Mouse (Mus musculus) liver, embryonic 13.5 days (tissue): ENCODE data around the gene Rsph3a. TPM values are rescaled to one million over a fixed set of nuclear protein-coding genes. Genes with fewer than 3 reads are reported as not detected.

Source experiments
- ATAC-seq: fragments of 200-750 bp; cut with Nextera tagmentation; 2 replicates; pipeline ENCODE4 v1.8.0; 2017; ENCODE audit warnings: low read depth, mild to moderate bottlenecking, moderate number of reproducible peaks, moderate library complexity
- DNase-seq: peaks from one replicate; pipeline ENCODE4 v3.0.0; 2022
- H3K27ac ChIP-seq: fragments of 300-500 bp; sonication (generic); 2 replicates; pipeline ENCODE4 v1.5.1; 2015; ENCODE audit warnings: moderate library complexity, mild to moderate bottlenecking, inconsistent platforms
- H3K27me3 ChIP-seq: fragments of 300-500 bp; sonication (generic); 2 replicates; pipeline ENCODE4 v1.6.1; 2015; ENCODE audit warnings: mild to moderate bottlenecking, inconsistent platforms
- H3K36me3 ChIP-seq: fragments of 300-500 bp; sonication (generic); 2 replicates; pipeline ENCODE4 v1.6.1; 2015; ENCODE audit warnings: mild to moderate bottlenecking, inconsistent platforms
- H3K4me1 ChIP-seq: fragments of 300-500 bp; sonication (generic); replicated peaks from 2 replicates; pipeline ENCODE4 v1.6.1; 2015; ENCODE audit warnings: inconsistent platforms
- H3K4me2 ChIP-seq: fragments of 300-500 bp; sonication (generic); 2 replicates; pipeline ENCODE4 v1.6.1; 2015; ENCODE audit warnings: inconsistent platforms, mild to moderate bottlenecking, moderate library complexity
- H3K4me3 ChIP-seq: fragments of 300-500 bp; sonication (generic); replicated peaks from 2 replicates; pipeline ENCODE4 v1.5.1; 2015; ENCODE audit warnings: mild to moderate bottlenecking, inconsistent platforms
- H3K9ac ChIP-seq: fragments of 300-500 bp; sonication (generic); 2 replicates; pipeline ENCODE4 v1.6.1; 2015; ENCODE audit warnings: mild to moderate bottlenecking, inconsistent platforms
- H3K9me3 ChIP-seq: fragments of 300-500 bp; sonication (generic); replicated peaks from 2 replicates; pipeline ENCODE4 v1.6.1; 2016; ENCODE audit warnings: inconsistent platforms
- WGBS: fragments of 180-500 bp; shearing (Covaris S2); methylation state at CpG from one replicate; pipeline ENCODE4 v1.1.7; 2015; ENCODE audit not compliant: insufficient replicate concordance; 5-methylcytosine and 5-hydroxymethylcytosine counted together
- polyA plus RNA-seq: library from polyadenylated mRNA; unstranded; fragments of >200 nt; fragmentation: Nextera tagmentation; extraction: Ambion mirVana; gene quantifications from 2 replicates; pipeline ENCODE4 v1.2.1, GENCODE M21; 2015

Gene Rsph3a
- polyA plus RNA-seq, 1 experiment from 2014 or later = 20.6 TPM

DNA sequence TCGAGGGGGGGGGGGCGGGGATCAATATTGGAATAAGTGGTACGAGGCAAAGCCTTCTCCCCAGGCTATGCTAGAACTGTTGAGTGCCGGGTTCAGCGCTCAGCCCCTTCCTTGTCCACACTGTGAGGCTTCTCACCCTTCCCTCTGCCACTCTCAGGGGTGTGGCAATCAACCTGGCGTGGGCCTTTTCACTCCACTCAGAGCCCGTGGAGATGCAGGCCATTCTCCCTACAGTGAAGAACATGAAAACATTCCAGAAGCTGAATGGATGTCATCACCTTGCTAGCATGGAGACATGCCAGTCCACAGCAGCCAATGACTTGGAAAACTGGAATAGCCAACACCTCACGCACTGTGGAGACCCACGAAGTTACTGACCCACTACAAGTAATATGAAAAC is 29.6 kb upstream of the Rsph3a start:
- Histone ChIP-seq H3K9me3 (no peaks in the 10 kb centered on the region; the same call in 1 of the 2 replicates), H3K27ac (no peak overlapping the region), H3K9ac (no peak overlapping the region), H3K4me1 (no peaks in the 10 kb centered on the region), H3K36me3 (no peaks in the 10 kb centered on the region), H3K4me3 (no peak overlapping the region), H3K4me2 (no peak overlapping the region), H3K27me3 (no peaks in the 10 kb centered on the region)
- ATAC-seq = no peak
- no peak for DNase-seq
- 64% methylated on average over 9 of the region's 9 CpGs for WGBS

DNA sequence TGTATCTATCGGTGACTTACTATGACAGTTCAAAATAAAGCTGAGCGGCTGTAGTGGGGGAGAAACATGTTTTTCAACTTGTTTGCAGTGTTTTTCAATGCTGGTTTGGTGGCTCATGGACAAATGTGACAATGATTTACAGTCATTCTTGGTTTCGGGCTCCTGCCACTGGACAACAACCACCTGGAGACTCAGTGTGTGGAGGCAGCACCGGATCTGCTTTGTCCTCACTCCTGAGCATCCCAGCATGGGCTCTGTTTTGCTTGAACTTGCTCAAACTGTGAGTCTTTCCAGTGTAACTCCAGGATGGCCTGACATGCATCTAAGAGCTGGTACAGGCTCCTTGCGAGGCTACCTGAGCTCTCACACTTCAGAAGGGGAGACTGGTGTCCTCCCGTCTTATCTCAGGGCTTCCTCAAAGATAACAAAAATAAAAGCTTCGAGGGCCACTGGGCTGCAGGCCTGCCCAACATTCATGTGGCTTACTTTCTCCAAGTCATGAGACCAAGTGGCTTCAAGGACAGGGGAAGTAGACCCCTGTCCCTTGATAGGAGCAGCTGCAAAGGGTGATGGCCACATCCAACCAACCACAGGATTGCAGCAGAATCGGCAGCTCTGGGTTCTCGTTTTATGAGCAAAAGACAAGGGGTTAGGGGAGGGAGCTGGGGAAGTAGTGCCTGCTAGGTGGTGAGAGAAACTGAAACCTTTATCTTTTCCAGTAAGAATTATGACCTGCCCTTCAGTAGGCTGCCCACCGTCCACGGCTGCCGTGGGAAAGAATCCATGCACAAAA is 28.4 kb upstream of the Rsph3a start:
- ATAC-seq (no peak), DNase-seq (no peak)
- Histone ChIP-seq H3K27ac (no peak overlapping the region), H3K36me3 (no peaks in the 10 kb centered on the region), H3K27me3 (no peaks in the 10 kb centered on the region), H3K9me3 (no peaks in the 10 kb centered on the region), H3K4me1 (no peaks in the 10 kb centered on the region), H3K9ac (no peak overlapping the region), H3K4me3 (no peak overlapping the region), H3K4me2 (no peak overlapping the region)
- WGBS = 39% methylated on average over 12 of the region's 12 CpGs

DNA sequence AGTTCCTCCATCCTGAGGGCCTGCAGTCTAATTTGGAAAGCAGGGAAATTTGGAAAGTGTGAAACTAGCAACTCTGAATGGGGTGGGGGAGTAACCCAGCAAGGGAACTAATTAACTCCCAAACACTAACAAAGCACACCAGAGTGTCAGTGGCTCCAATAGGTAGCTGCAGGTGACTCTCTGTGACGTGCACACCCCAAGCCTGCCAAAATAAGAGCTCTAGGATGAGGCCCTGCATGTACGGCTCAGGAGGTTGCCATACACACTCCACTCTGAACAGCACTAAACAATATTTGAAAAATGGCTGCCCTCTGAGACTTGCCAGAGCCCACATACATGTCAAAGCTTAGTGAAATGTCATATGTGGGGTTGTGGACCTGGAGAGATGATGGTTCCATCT is 27.1 kb upstream of the Rsph3a start:
- 69% methylated on average over 2 of the region's 2 CpGs for whole genome bisulfite sequencing
- H3K9ac ChIP-seq = no peak overlapping the region
- no peaks in the 10 kb centered on the region for H3K36me3 ChIP-seq
- H3K4me3 ChIP-seq = no peak overlapping the region
- H3K4me2 ChIP-seq = no peak overlapping the region
- H3K27ac ChIP-seq = no peak overlapping the region
- ATAC-seq = no peak
- no peaks in the 10 kb centered on the region for H3K27me3 ChIP-seq
- no peak for DNase-seq
- H3K4me1 ChIP-seq = no peaks in the 10 kb centered on the region
- H3K9me3 ChIP-seq = no peaks in the 10 kb centered on the region

GRCm38 (mm10) chr17:7919209-7919608 is 26.2 kb upstream of the Rsph3a start:
- H3K27me3 ChIP-seq = no peaks in the 10 kb centered on the region
- WGBS = 50% methylated on average over 2 of the region's 2 CpGs
- H3K9ac ChIP-seq = no peak overlapping the region
- H3K4me2 ChIP-seq = no peak overlapping the region
- H3K9me3 ChIP-seq = no peaks in the 10 kb centered on the region
- no peak overlapping the region for H3K4me3 ChIP-seq
- H3K27ac ChIP-seq = no peak overlapping the region
- ATAC-seq = no peak
- no peak for DNase-seq
- H3K4me1 ChIP-seq = no peaks in the 10 kb centered on the region
- no peaks in the 10 kb centered on the region for H3K36me3 ChIP-seq

- 65% methylated on average over 5 of the region's 5 CpGs for WGBS
- Histone ChIP-seq H3K27ac (no peak overlapping the region), H3K4me2 (no peak overlapping the region), H3K4me3 (no peak overlapping the region), H3K9ac (no peak overlapping the region), H3K9me3 (no peaks in the 10 kb centered on the region), H3K27me3 (no peaks in the 10 kb centered on the region), H3K36me3 (no peaks in the 10 kb centered on the region), H3K4me1 (0 out of 2 replicates have a peak, but pooled peaks cover 2% of the 10 kb centered on the region)
- DNase-seq (no peak), ATAC-seq (peak; percentile 64; the same call in 1 of the 2 replicates)
These were observed 22.9 kb upstream of the Rsph3a start for GRCm38 (mm10) chr17:7922564-7922963.

DNA sequence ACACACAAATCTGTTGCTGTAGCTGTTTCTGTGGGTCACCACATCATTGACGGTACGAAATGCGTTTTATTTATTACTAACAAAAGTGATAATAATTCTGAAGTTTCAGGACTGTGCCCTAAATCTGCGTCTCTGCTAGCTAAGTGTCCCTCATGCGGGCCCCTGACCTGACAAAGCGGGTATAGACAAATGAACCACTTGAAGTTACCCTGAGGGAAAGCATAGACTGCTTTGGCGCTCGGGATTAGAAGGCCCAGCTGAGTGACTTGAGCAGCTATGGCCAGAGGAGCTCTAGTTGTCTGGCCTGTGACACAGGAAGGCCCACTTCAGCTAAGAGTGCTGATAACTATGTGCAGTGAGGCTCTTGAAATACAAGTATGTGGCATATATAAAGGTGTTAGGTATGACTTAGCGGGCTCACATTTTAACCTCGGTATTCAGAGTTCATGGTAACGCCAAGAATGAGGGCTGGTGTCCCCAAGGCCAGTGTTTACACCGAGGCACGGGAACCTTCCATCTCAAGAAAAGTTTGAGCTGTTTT is 21.2 kb upstream of the Rsph3a start:
- ATAC-seq (no peak), DNase-seq (no peak)
- WGBS = 75% methylated on average over 13 of the region's 13 CpGs
- Histone ChIP-seq H3K27ac (no peak overlapping the region), H3K4me3 (no peak overlapping the region), H3K36me3 (no peaks in the 10 kb centered on the region), H3K9me3 (no peaks in the 10 kb centered on the region), H3K4me1 (0 out of 2 replicates have a peak, but pooled peaks cover 4% of the 10 kb centered on the region), H3K9ac (no peak overlapping the region), H3K4me2 (no peak overlapping the region), H3K27me3 (no peaks in the 10 kb centered on the region)

GRCm38 (mm10) chr17:7925413-7926160 is 19.8 kb upstream of the Rsph3a start, which contains the start of gene Tagap:
Tagap (plus strand) TSS chr17:7926000.
- DNase-seq (no peak), ATAC-seq (0 out of 2 replicates have a peak, but pooled peaks have one; percentile 43)
- WGBS = 34% methylated on average over 13 of the region's 13 CpGs
- no peak within 1 kb of the TSS for H3K27ac ChIP-seq
- 0 out of 2 replicates have a peak, but pooled peaks cover 4% of the 10 kb centered on the region for H3K4me1 ChIP-seq
- no peak within 1 kb of the TSS for H3K9ac ChIP-seq
- H3K9me3 ChIP-seq = no peaks in the 10 kb centered on the region
- 0 out of 2 replicates have a peak within 1 kb of the TSS, but pooled peaks have one; percentile 10 for H3K4me2 ChIP-seq
- H3K36me3 ChIP-seq = no peaks in the 10 kb centered on the region
- peak within 1 kb of the TSS; percentile 19 for H3K4me3 ChIP-seq
- H3K27me3 ChIP-seq = no peaks in the 10 kb centered on the region

DNA sequence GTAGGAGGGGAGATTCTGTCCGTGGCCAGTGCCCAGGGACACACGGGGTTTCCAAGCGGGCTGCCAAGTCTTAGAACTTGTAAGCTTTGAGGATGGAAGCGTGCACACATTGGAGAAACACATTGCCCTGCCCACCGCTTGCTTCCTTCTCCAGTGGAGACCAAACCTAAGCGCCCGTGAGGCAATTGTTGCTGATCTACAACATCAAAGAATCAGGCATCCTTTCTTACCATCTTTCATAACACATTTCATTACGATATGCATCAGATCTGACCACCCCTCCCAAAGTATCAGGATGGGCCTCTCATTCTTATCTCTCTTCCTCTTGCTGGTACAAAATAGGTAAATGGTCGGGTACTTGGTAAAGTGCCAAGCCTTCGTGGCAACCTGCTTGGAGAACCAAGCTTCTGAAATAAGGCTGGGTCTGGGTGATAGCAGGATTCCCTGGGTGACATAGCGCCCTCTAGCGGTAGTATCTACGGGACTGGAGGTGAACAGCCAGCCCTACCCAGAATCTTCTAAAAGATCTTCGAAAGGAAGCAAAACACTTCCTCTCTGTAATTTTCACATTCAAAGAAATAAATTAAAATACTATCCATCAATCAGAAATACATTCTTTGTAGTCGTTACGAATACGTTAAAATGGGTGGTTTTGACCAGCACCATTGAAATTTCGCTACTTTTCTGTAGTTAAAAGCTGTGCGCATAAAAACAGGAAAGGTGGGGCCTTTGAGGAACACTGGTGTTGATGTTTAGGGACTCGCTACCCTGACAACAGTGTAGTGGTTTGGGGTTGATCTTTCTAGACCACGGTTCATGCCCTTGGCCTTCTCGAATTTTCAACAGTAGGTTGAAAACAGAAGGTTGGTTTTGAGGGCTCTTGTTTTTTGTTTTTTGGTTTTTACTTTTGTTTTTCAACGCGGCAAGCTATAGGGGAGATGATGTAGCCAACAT is 17.6 kb upstream of the Rsph3a start:
- Histone ChIP-seq H3K9ac (no peak overlapping the region), H3K36me3 (no peaks in the 10 kb centered on the region), H3K4me2 (no peak overlapping the region), H3K27me3 (no peaks in the 10 kb centered on the region), H3K27ac (no peak overlapping the region), H3K4me3 (no peak overlapping the region), H3K4me1 (0 out of 2 replicates have a peak, but pooled peaks cover 4% of the 10 kb centered on the region), H3K9me3 (no peaks in the 10 kb centered on the region)
- DNase-seq (peak; percentile 24), ATAC-seq (no peak)
- 55% methylated on average over 24 of the region's 24 CpGs for WGBS

DNA sequence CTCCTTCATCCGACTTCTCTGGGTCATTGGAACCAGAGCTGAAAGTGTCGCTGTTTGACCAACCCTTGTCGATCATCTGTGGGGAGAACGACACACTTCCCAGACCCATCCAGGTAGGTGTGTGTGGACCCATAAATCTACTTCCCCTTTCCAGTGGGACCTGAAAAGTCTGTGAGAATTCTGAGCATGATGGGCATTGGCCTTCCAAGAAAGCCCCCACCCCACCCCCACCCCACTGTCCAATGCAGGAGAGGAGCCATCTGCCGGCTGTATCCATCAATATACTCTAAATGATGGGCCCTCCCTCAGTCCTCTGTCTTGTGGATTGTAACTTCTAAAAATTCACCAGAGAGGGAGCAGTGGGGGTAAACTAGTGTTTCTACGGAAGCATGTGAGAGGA is 16.8 kb upstream of the Rsph3a start:
- Histone ChIP-seq H3K27me3 (no peaks in the 10 kb centered on the region), H3K36me3 (no peaks in the 10 kb centered on the region), H3K27ac (no peak overlapping the region), H3K4me1 (0 out of 2 replicates have a peak, but pooled peaks cover 4% of the 10 kb centered on the region), H3K4me2 (no peak overlapping the region), H3K4me3 (no peak overlapping the region), H3K9ac (no peak overlapping the region), H3K9me3 (no peaks in the 10 kb centered on the region)
- WGBS = 76% methylated on average over 6 of the region's 6 CpGs
- ATAC-seq = no peak
- DNase-seq = no peak

DNA sequence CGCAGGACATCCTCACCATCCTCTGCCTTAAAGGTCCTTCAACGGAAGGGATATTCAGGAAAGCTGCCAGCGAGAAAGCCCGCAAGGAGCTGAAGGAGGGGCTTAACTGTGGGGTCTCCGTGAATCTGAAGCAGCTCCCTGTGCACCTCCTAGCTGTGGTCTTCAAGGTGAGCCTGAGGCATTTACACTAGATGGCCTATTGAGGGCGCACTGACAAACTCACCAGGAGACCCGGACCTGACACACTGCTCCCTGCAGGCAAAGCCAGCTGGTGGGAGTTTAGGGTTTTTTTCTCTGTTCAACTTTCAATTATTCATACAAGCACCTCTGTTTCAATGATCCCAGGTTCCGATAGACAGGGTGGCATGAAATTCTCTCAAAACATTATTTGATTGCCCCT is 16.1 kb upstream of the Rsph3a start:
- H3K4me1 ChIP-seq = 0 out of 2 replicates have a peak, but pooled peaks cover 4% of the 10 kb centered on the region
- no peak overlapping the region for H3K4me3 ChIP-seq
- ATAC-seq (no peak), DNase-seq (no peak)
- no peaks in the 10 kb centered on the region for H3K36me3 ChIP-seq
- H3K9ac ChIP-seq = no peak overlapping the region
- H3K4me2 ChIP-seq = no peak overlapping the region
- no peaks in the 10 kb centered on the region for H3K9me3 ChIP-seq
- no peaks in the 10 kb centered on the region for H3K27me3 ChIP-seq
- 48% methylated on average over 8 of the region's 8 CpGs for WGBS
- no peak overlapping the region for H3K27ac ChIP-seq
